Mouse (Mus musculus) liver, postnatal 0 days (tissue): ENCODE measurements around the gene Tns1. TPM values are rescaled to one million over a fixed set of nuclear protein-coding genes. Genes with fewer than 3 reads are reported as not detected.
A peak's percentile ranks its signal among the peaks of the same experiment; 100 is the strongest.

ENCODE experiments used
- ATAC-seq: fragments of 200-750 bp; cut with Nextera tagmentation; 2 replicates; pipeline ENCODE4 v1.8.0; 2017; ENCODE audit warnings: mild to moderate bottlenecking, moderate library complexity
- DNase-seq: peaks from one replicate; pipeline ENCODE4 v3.0.0-alpha.2; 2016
- H3K27ac ChIP-seq: fragments of 300-500 bp; sonication (generic); 2 replicates; pipeline ENCODE4 v1.5.1; 2014; ENCODE audit warnings: antibody characterized with exemption, moderate library complexity, mild to moderate bottlenecking, low read depth
- H3K27me3 ChIP-seq: fragments of 300-500 bp; sonication (generic); 2 replicates; pipeline ENCODE4 v1.6.1; 2014; ENCODE audit warnings: low read length, control low read depth, mixed read lengths; ENCODE audit not compliant: insufficient read depth
- H3K36me3 ChIP-seq: fragments of 300-500 bp; sonication (generic); replicated peaks from 2 replicates; pipeline ENCODE4 v1.6.1; 2014; ENCODE audit warnings: mild to moderate bottlenecking, control low read depth, low read length, moderate library complexity, mixed read lengths; ENCODE audit not compliant: insufficient read depth
- H3K4me1 ChIP-seq: fragments of 300-500 bp; sonication (generic); 2 replicates; pipeline ENCODE4 v1.6.1; 2014; ENCODE audit warnings: antibody characterized with exemption, mild to moderate bottlenecking, control low read depth; ENCODE audit not compliant: insufficient read depth
- H3K4me2 ChIP-seq: fragments of 300-500 bp; sonication (generic); 2 replicates; pipeline ENCODE4 v1.6.1; 2014; ENCODE audit warnings: low read depth, mild to moderate bottlenecking, low read length, moderate library complexity, mixed read lengths
- H3K4me3 ChIP-seq: fragments of 300-500 bp; sonication (generic); 2 replicates; pipeline ENCODE4 v1.5.1; 2014; ENCODE audit warnings: low read depth, low read length
- H3K9ac ChIP-seq: fragments of 300-500 bp; sonication (generic); replicated peaks from 2 replicates; pipeline ENCODE4 v1.6.1; 2014; ENCODE audit warnings: mild to moderate bottlenecking, moderate library complexity
- H3K9me3 ChIP-seq: fragments of 300-500 bp; sonication (generic); 2 replicates; pipeline ENCODE4 v1.6.1; 2016; ENCODE audit warnings: mild to moderate bottlenecking, control low read depth, low read length, mixed read lengths
- CTCF ChIP-seq: sonication (generic); IDR thresholded peaks from 2 replicates; pipeline ENCODE4 v1.5.1; 2016; ENCODE audit warnings: antibody characterized with exemption, low read depth
- EP300 ChIP-seq: IDR thresholded peaks from 2 replicates; pipeline ENCODE4 v1.6.1; 2016; ENCODE audit warnings: antibody characterized with exemption, low read depth, mild to moderate bottlenecking
- WGBS: fragments of 180-500 bp; shearing (Covaris S2); extraction: QIAGEN DNeasy Blood & Tissue Kit; methylation state at CpG from one replicate; pipeline ENCODE4 v1.1.7; 2014; ENCODE audit not compliant: insufficient replicate concordance; 5-methylcytosine and 5-hydroxymethylcytosine counted together
- polyA plus RNA-seq: library from polyadenylated mRNA; unstranded; fragments of >200 nt; fragmentation: Nextera tagmentation; extraction: Ambion mirVana; gene quantifications from 2 replicates; pipeline ENCODE4 v1.2.1, GENCODE M21; 2015

Tns1 gene
- polyA plus RNA-seq, 1 experiment from 2014 or later, result 12.1 TPM

GRCm38 (mm10) chr1:74022998-74023397 is 101.3 kb downstream of the Tns1 start:
- no peaks in the 10 kb centered on the region for H3K27me3 ChIP-seq
- 88% methylated on average over 3 of the region's 3 CpGs for WGBS
- no peak overlapping the region for H3K27ac ChIP-seq
- DNase-seq, result no peak
- no peak overlapping the region for H3K4me3 ChIP-seq
- no peak for TF ChIP-seq EP300
- no peak for TF ChIP-seq CTCF
- H3K4me2 ChIP-seq, result no peak overlapping the region
- no peak overlapping the region for H3K9ac ChIP-seq
- no peaks in the 10 kb centered on the region for H3K9me3 ChIP-seq
- no peaks in the 10 kb centered on the region for H3K36me3 ChIP-seq
- ATAC-seq, result no peak
- H3K4me1 ChIP-seq, result peaks cover 25% of the 10 kb centered on the region

- H3K27me3 ChIP-seq, result no peaks in the 10 kb centered on the region
- no peak overlapping the region for H3K9ac ChIP-seq
- DNase-seq, result no peak
- H3K4me3 ChIP-seq, result no peak overlapping the region
- no peak for ATAC-seq
- H3K27ac ChIP-seq, result no peak overlapping the region
- H3K4me2 ChIP-seq, result no peak overlapping the region
- no peaks in the 10 kb centered on the region for H3K36me3 ChIP-seq
- WGBS, result 63% methylated on average over 5 of the region's 5 CpGs
- TF ChIP-seq CTCF (no peak), EP300 (no peak)
- H3K4me1 ChIP-seq, result peaks cover 25% of the 10 kb centered on the region
- no peaks in the 10 kb centered on the region for H3K9me3 ChIP-seq
Observed at GRCm38 (mm10) chr1:74022536-74022935, 101.7 kb downstream of the Tns1 start.

- no peaks in the 10 kb centered on the region for H3K36me3 ChIP-seq
- WGBS, result 72% methylated on average over 6 of the region's 6 CpGs
- ATAC-seq, result peak; percentile 57
- TF ChIP-seq EP300 (no peak), CTCF (no peak)
- H3K4me1 ChIP-seq, result peaks cover 32% of the 10 kb centered on the region
- DNase-seq, result no peak
- no peak overlapping the region for H3K4me3 ChIP-seq
- no peaks in the 10 kb centered on the region for H3K27me3 ChIP-seq
- no peak overlapping the region for H3K9ac ChIP-seq
- no peak overlapping the region for H3K4me2 ChIP-seq
- no peak overlapping the region for H3K27ac ChIP-seq
- H3K9me3 ChIP-seq, result no peaks in the 10 kb centered on the region
Observed at GRCm38 (mm10) chr1:74020235-74020634, 104.0 kb downstream of the Tns1 start.

- no peak overlapping the region for H3K27ac ChIP-seq
- H3K36me3 ChIP-seq, result no peaks in the 10 kb centered on the region
- 75% methylated on average over 9 of the region's 9 CpGs for WGBS
- H3K4me1 ChIP-seq, result peaks cover 34% of the 10 kb centered on the region
- H3K9ac ChIP-seq, result no peak overlapping the region
- H3K4me3 ChIP-seq, result no peak overlapping the region
- DNase-seq (no peak), ATAC-seq (no peak)
- H3K27me3 ChIP-seq, result no peaks in the 10 kb centered on the region
- no peaks in the 10 kb centered on the region for H3K9me3 ChIP-seq
- no peak for TF ChIP-seq EP300
- no peak for TF ChIP-seq CTCF
- no peak overlapping the region for H3K4me2 ChIP-seq
Observed at GRCm38 (mm10) chr1:74017399-74018172, 106.7 kb downstream of the Tns1 start.

GRCm38 (mm10) chr1:74016618-74017017 is 107.6 kb downstream of the Tns1 start:
- H3K27me3 ChIP-seq, result no peaks in the 10 kb centered on the region
- H3K9me3 ChIP-seq, result no peaks in the 10 kb centered on the region
- no peak for ATAC-seq
- TF ChIP-seq CTCF, result no peak
- no peak for TF ChIP-seq EP300
- H3K36me3 ChIP-seq, result no peaks in the 10 kb centered on the region
- H3K27ac ChIP-seq, result 0 out of 2 replicates have a peak overlapping the region, but pooled peaks have one; percentile 94
- DNase-seq, result no peak
- no peak overlapping the region for H3K4me3 ChIP-seq
- 66% methylated on average over 5 of the region's 5 CpGs for WGBS
- H3K9ac ChIP-seq, result no peak overlapping the region
- H3K4me2 ChIP-seq, result no peak overlapping the region
- H3K4me1 ChIP-seq, result peaks cover 41% of the 10 kb centered on the region

- Histone ChIP-seq H3K4me2 (no peak overlapping the region), H3K27ac (peak overlapping the region; percentile 94), H3K27me3 (no peaks in the 10 kb centered on the region), H3K36me3 (no peaks in the 10 kb centered on the region), H3K9ac (peak overlapping the region; percentile 50), H3K9me3 (peaks cover 1% of the 10 kb centered on the region; the same call in 1 of the 2 replicates), H3K4me3 (no peak overlapping the region), H3K4me1 (peaks cover 39% of the 10 kb centered on the region)
- DNase-seq, result no peak
- TF ChIP-seq EP300, result no peak
- TF ChIP-seq CTCF, result no peak
- no peak for ATAC-seq
- 46% methylated on average over 8 of the region's 8 CpGs for WGBS
Observed at GRCm38 (mm10) chr1:74015513-74016234, 108.6 kb downstream of the Tns1 start.
